Comparison of ENCODE assay signal across 8 mouse cellular contexts in genomic region chr12:112628928-112629721, GRCm38 (mm10). TPM values are rescaled to one million over a fixed set of nuclear protein-coding genes. Genes with fewer than 3 reads are reported as not detected.
DNase-seq lines count a peak whose midpoint lies in the region; ATAC-seq and TF ChIP-seq lines count a peak whose summit lies in the region.

No protein-coding gene starts in this region.

- peak; percentile 77 for ATAC-seq in inflammation-experienced regulatory T-cells, adult 6 months
- ATAC-seq in liver, postnatal 0 days, result peak; percentile 77
- ATAC-seq in neural tube, embryonic 11.5 days (ENCODE audit: insufficient read depth, low FRiP score, low TSS enrichment), result peak; percentile 58

- H3K27me3 ChIP-seq in testis, adult 2 months (ENCODE audit: control insufficient read depth, insufficient read depth, low read length), result no peaks in the 10 kb centered on the region
- no peaks in the 10 kb centered on the region for H3K27me3 ChIP-seq in liver, postnatal 0 days (ENCODE audit: insufficient read depth, low read length)
- no peaks in the 10 kb centered on the region for H3K27me3 ChIP-seq in neural tube, embryonic 11.5 days (ENCODE audit: control insufficient read depth, insufficient read depth, low read length)

- TF ChIP-seq EP300 in liver, postnatal 0 days (IDR thresholded peaks at IDR 0.05; ENCODE audit: low read depth), result peak; percentile 61; the same call in 1 of the 2 replicates

- H3K4me2 ChIP-seq in liver, postnatal 0 days (ENCODE audit: low read depth, low read length), result peak overlapping the region; percentile 63
- peak overlapping the region; percentile 26 for H3K4me2 ChIP-seq in neural tube, embryonic 11.5 days (ENCODE audit: low read depth)

- H3K9ac ChIP-seq in liver, postnatal 0 days (replicated peaks), result peak overlapping the region; percentile 46
- no peak overlapping the region for H3K9ac ChIP-seq in neural tube, embryonic 11.5 days (ENCODE audit: low read length)

- H3K4me1 ChIP-seq in testis, adult 2 months (ENCODE audit: control insufficient read depth, insufficient read depth, low read length), result peaks cover 9% of the 10 kb centered on the region
- peaks cover 56% of the 10 kb centered on the region for H3K4me1 ChIP-seq in liver, postnatal 0 days (ENCODE audit: insufficient read depth)
- 0 out of 2 replicates have a peak, but pooled peaks cover 3% of the 10 kb centered on the region for H3K4me1 ChIP-seq in neural tube, embryonic 11.5 days (ENCODE audit: control insufficient read depth, insufficient read depth, low read length)

- H3K36me3 ChIP-seq in testis, adult 2 months (ENCODE audit: control insufficient read depth, insufficient read depth, low read length), result no peaks in the 10 kb centered on the region
- no peaks in the 10 kb centered on the region for H3K36me3 ChIP-seq in liver, postnatal 0 days (replicated peaks; ENCODE audit: insufficient read depth, low read length)
- H3K36me3 ChIP-seq in neural tube, embryonic 11.5 days (ENCODE audit: control insufficient read depth, insufficient read depth, low read length), result no peaks in the 10 kb centered on the region

- 9% methylated on average over 19 of the region's 19 CpGs for WGBS in liver, postnatal 0 days (ENCODE audit: insufficient replicate concordance)
- WGBS in neural tube, embryonic 11.5 days, result 41% methylated on average over 19 of the region's 19 CpGs

- no peaks in the 10 kb centered on the region for H3K9me3 ChIP-seq in liver, postnatal 0 days (ENCODE audit: low read length)
- H3K9me3 ChIP-seq in neural tube, embryonic 11.5 days (ENCODE audit: control insufficient read depth, low read length), result no peaks in the 10 kb centered on the region

- H3K27ac ChIP-seq in testis, adult 2 months (ENCODE audit: control insufficient read depth, insufficient read depth, low read depth, low read length), result peak overlapping the region; percentile 25; the same call in 1 of the 2 replicates
- H3K27ac ChIP-seq in liver, postnatal 0 days (ENCODE audit: low read depth), result peak overlapping the region; percentile 68
- no peak overlapping the region for H3K27ac ChIP-seq in neural tube, embryonic 11.5 days (ENCODE audit: low read depth, low read length)

- TF ChIP-seq POLR2A in testis, adult 2 months (IDR thresholded peaks at IDR 0.05; ENCODE audit: control insufficient read depth, low read depth, low read length), result peak; percentile 35; the same call in 1 of the 2 replicates
- no peak for TF ChIP-seq POLR2A in brain, embryonic 14.5 days (IDR thresholded peaks at IDR 0.05; ENCODE audit: borderline replicate concordance, extremely low read depth, insufficient read depth, insufficient read length, poor library complexity, severe bottlenecking)

- H3K4me3 ChIP-seq in testis, adult 2 months (ENCODE audit: control insufficient read depth, low read depth, low read length), result peak overlapping the region; percentile 46
- H3K4me3 ChIP-seq in liver, postnatal 0 days (ENCODE audit: low read depth, low read length), result peak overlapping the region; percentile 17; the same call in 1 of the 2 replicates
- no peak overlapping the region for H3K4me3 ChIP-seq in neural tube, embryonic 11.5 days (ENCODE audit: low read depth, low read length)

- no peak; the same call in 1 of the 2 replicates for TF ChIP-seq CTCF in testis, adult 2 months (IDR thresholded peaks at IDR 0.05; ENCODE audit: control insufficient read depth, insufficient read depth, insufficient replicate concordance, low read depth, low read length)
- TF ChIP-seq CTCF in brain, embryonic 14.5 days (IDR thresholded peaks at IDR 0.05; ENCODE audit: borderline replicate concordance, extremely low read depth, insufficient read depth, insufficient read length), result no peak
- no peak for TF ChIP-seq CTCF in liver, postnatal 0 days (IDR thresholded peaks at IDR 0.05; ENCODE audit: low read depth)

- DNase-seq in testis, postnatal 14 days (ENCODE audit: low spot score), result no peak
- DNase-seq in brain, embryonic 14.5 days (ENCODE audit: low read depth), result peak; percentile 69
- DNase-seq in gastrocnemius, postnatal 25 days, result peak; percentile 82
- peak; percentile 82 for DNase-seq in liver, postnatal 0 days
- peak; percentile 72 for DNase-seq in neural tube, embryonic 11.5 days (ENCODE audit: low spot score)
- DNase-seq in c-Kit-positive CD71-positive TER-119-positive erythroid progenitor cells, embryonic 14.5 days (ENCODE audit: low spot score), result no peak

RNA-seq across cellular contexts. Expression of gene Adssl1, which starts 9.3 kb away (rescaled TPM):
- 7.9 and 8.9 TPM in 2 replicates for polyA plus RNA-seq in testis, adult 2 months (2012; rRNA removed)
- 2.3 and 4.4 TPM in 2 replicates for polyA plus RNA-seq in brain, embryonic 14.5 days (2012; rRNA removed)
- 100 to 1,000 TPM; 887 to 928 TPM for total RNA-seq in gastrocnemius, postnatal 25 days (2021)
- 1 to 10 TPM in 2 of 3 experiments, under 1 TPM in 1; 0.99 to 1.9 (median 1.6) TPM for polyA plus RNA-seq in inflammation-experienced regulatory T-cells, adult 6 months (2017; shearing (Covaris generic))
- 22.8 and 24.4 TPM in 2 replicates for polyA plus RNA-seq in liver, postnatal 0 days (2015; fragmentation: Nextera tagmentation; extraction: Ambion mirVana)
- polyA plus RNA-seq in neural tube, embryonic 11.5 days (2014; fragmentation: Nextera tagmentation; extraction: Ambion mirVana), result 4.6 and 4.7 TPM in 2 replicates

RNA-seq across cellular contexts. Expression of gene Siva1, which starts 15.4 kb away (rescaled TPM):
- polyA plus RNA-seq in testis, adult 2 months (2012; rRNA removed), result 36.0 and 41.7 TPM in 2 replicates
- polyA plus RNA-seq in brain, embryonic 14.5 days (2012; rRNA removed), result 57.4 and 98.6 TPM in 2 replicates
- 10 to 100 TPM; 13.4 to 16.1 TPM for total RNA-seq in gastrocnemius, postnatal 25 days (2021)
- 10 to 100 TPM; 34.6 to 68.7 (median 39.4) TPM for polyA plus RNA-seq in inflammation-experienced regulatory T-cells, adult 6 months (2017; shearing (Covaris generic))
- polyA plus RNA-seq in liver, postnatal 0 days (2015; fragmentation: Nextera tagmentation; extraction: Ambion mirVana), result 55.6 and 62.2 TPM in 2 replicates
- polyA plus RNA-seq in neural tube, embryonic 11.5 days (2014; fragmentation: Nextera tagmentation; extraction: Ambion mirVana), result 217 and 219 TPM in 2 replicates

RNA-seq across cellular contexts. Expression of gene Inf2, which starts 40.5 kb away (rescaled TPM):
- 2.9 TPM in 2 replicates for polyA plus RNA-seq in testis, adult 2 months (2012; rRNA removed)
- polyA plus RNA-seq in brain, embryonic 14.5 days (2012; rRNA removed), result 7.8 and 8.4 TPM in 2 replicates
- 10 to 100 TPM; 10.3 to 10.9 TPM for total RNA-seq in gastrocnemius, postnatal 25 days (2021)
- polyA plus RNA-seq in inflammation-experienced regulatory T-cells, adult 6 months (2017; shearing (Covaris generic)), result 10 to 100 TPM in 2 of 3 experiments, 1 to 10 TPM in 1; 9.8 to 12.8 (median 11.9) TPM
- polyA plus RNA-seq in liver, postnatal 0 days (2015; fragmentation: Nextera tagmentation; extraction: Ambion mirVana), result 1.8 and 1.9 TPM in 2 replicates
- polyA plus RNA-seq in neural tube, embryonic 11.5 days (2014; fragmentation: Nextera tagmentation; extraction: Ambion mirVana), result 1.9 and 2.2 TPM in 2 replicates

RNA-seq across cellular contexts. Expression of gene Akt1, which starts 45.6 kb away (rescaled TPM):
- polyA plus RNA-seq in testis, adult 2 months (2012; rRNA removed), result 28.3 and 29.1 TPM in 2 replicates
- 303 and 319 TPM in 2 replicates for polyA plus RNA-seq in brain, embryonic 14.5 days (2012; rRNA removed)
- total RNA-seq in gastrocnemius, postnatal 25 days (2021), result 10 to 100 TPM; 63.5 to 69.7 TPM
- polyA plus RNA-seq in inflammation-experienced regulatory T-cells, adult 6 months (2017; shearing (Covaris generic)), result 10 to 100 TPM; 20.2 to 26.3 (median 21.0) TPM
- 26.7 and 29.3 TPM in 2 replicates for polyA plus RNA-seq in liver, postnatal 0 days (2015; fragmentation: Nextera tagmentation; extraction: Ambion mirVana)
- polyA plus RNA-seq in neural tube, embryonic 11.5 days (2014; fragmentation: Nextera tagmentation; extraction: Ambion mirVana), result 124 and 126 TPM in 2 replicates

RNA-seq across cellular contexts. Expression of gene Zbtb42, which starts 49.5 kb away (rescaled TPM):
- 49.9 and 55.5 TPM in 2 replicates for polyA plus RNA-seq in testis, adult 2 months (2012; rRNA removed)
- 2.6 and 5.0 TPM in 2 replicates for polyA plus RNA-seq in brain, embryonic 14.5 days (2012; rRNA removed)
- total RNA-seq in gastrocnemius, postnatal 25 days (2021), result 1 to 10 TPM; 1.2 to 1.9 TPM
- polyA plus RNA-seq in inflammation-experienced regulatory T-cells, adult 6 months (2017; shearing (Covaris generic)), result 1 to 10 TPM; 3.7 to 4.3 (median 3.8) TPM
- 1.3 and 1.6 TPM in 2 replicates for polyA plus RNA-seq in liver, postnatal 0 days (2015; fragmentation: Nextera tagmentation; extraction: Ambion mirVana)
- polyA plus RNA-seq in neural tube, embryonic 11.5 days (2014; fragmentation: Nextera tagmentation; extraction: Ambion mirVana), result 4.4 and 6.7 TPM in 2 replicates

Comparison
In these comparisons a context has a peak if more than half of its experiments do, and no peak if none do; other contexts are left out.
1. DNase-seq: peak in brain, embryonic 14.5 days (single experiment), gastrocnemius, postnatal 25 days (single experiment), liver, postnatal 0 days (single experiment) and neural tube, embryonic 11.5 days (single experiment); none in testis, postnatal 14 days (single experiment) and c-Kit-positive CD71-positive TER-119-positive erythroid progenitor cells, embryonic 14.5 days (single experiment).
2. Peak in every context shown above with its lines, with median percentiles within 50 percentile points of each other: ATAC-seq.